21 mouse cellular contexts compared by ENCODE assay signal in genomic region chr1:128330313-128330712, GRCm38 (mm10). TPM values are rescaled to one million over a fixed set of nuclear protein-coding genes. Genes with fewer than 3 reads are reported as not detected.
DNase-seq lines count a peak whose midpoint lies in the region; ATAC-seq and TF ChIP-seq lines count a peak whose summit lies in the region.
"Had no signal": no experiment of that assay in that cellular context is flagged by ENCODE, and none has a peak within 500 bp of the region (broad histone marks: within the 10 kb centered on the region; RNA-seq: fewer than 3 reads in every experiment).

No protein-coding gene starts in this region.

- no peak for TF ChIP-seq CTCF in layer of hippocampus, adult 2 months (conservative IDR thresholded peaks at IDR 0.05)
- no peak for TF ChIP-seq CTCF in Patski (IDR thresholded peaks at IDR 0.05)

- DNase-seq in layer of hippocampus, adult 2 months (ENCODE audit: low spot score in 2 of 2) = no peak
- no peak for DNase-seq in layer of hippocampus, adult 11-12 months (ENCODE audit: low spot score)
- no peak for DNase-seq in Patski (ENCODE audit: low read depth, low spot score)
- DNase-seq in liver, embryonic 13.5 days = no peak
- DNase-seq in cerebellum, postnatal 14 days = no peak
- DNase-seq in right cerebral cortex, adult 2 months (ENCODE audit: low spot score in 2 of 2) = no peak
- DNase-seq in left cerebral cortex, postnatal 4 days = no peak
- DNase-seq: adrenal gland, adult 2 months; adrenal gland, postnatal 25 days; cerebellum, adult 18-20 months; cerebellum, adult 9-11 months; gastrocnemius, postnatal 36 days; heart, adult 18-20 months; heart, postnatal 10 days; heart, postnatal 4 days had no signal

- WGBS in liver, embryonic 13.5 days (ENCODE audit: insufficient replicate concordance) = 85% methylated on average over 1 of the region's 1 CpGs

- peak overlapping the region; percentile 86 for H3K27ac ChIP-seq in layer of hippocampus, adult 2 months
- H3K27ac ChIP-seq in liver, embryonic 13.5 days = no peak overlapping the region
- H3K27ac ChIP-seq: embryonic facial prominence, embryonic 12.5 days; forebrain, embryonic 15.5 days; heart, embryonic 10.5 days; hindbrain, embryonic 12.5 days had no signal

- peak; percentile 12 for ATAC-seq in Patski
- ATAC-seq in liver, embryonic 13.5 days (ENCODE audit: low read depth) = peak; percentile 18; the same call in 1 of the 2 replicates
- ATAC-seq: forebrain, embryonic 15.5 days had no signal

- H3K4me1 ChIP-seq in liver, embryonic 13.5 days (replicated peaks) = peaks cover 13% of the 10 kb centered on the region
- H3K4me1 ChIP-seq: embryonic facial prominence, embryonic 12.5 days; forebrain, embryonic 15.5 days; heart, embryonic 10.5 days; hindbrain, embryonic 12.5 days had no signal

- H3K9me3 ChIP-seq in liver, embryonic 13.5 days (replicated peaks) = no peaks in the 10 kb centered on the region
- H3K9me3 ChIP-seq: embryonic facial prominence, embryonic 12.5 days; forebrain, embryonic 15.5 days; heart, embryonic 10.5 days; hindbrain, embryonic 12.5 days had no signal

- CTCF ChIA-PET in Patski (lab: Charles Lee) = no interaction called here

- no peaks in the 10 kb centered on the region for H3K27me3 ChIP-seq in Patski
- H3K27me3 ChIP-seq in liver, embryonic 13.5 days = no peaks in the 10 kb centered on the region
- H3K27me3 ChIP-seq: CH12.LX; embryonic facial prominence, embryonic 12.5 days; forebrain, embryonic 15.5 days; hindbrain, embryonic 12.5 days had no signal

- peaks cover 89% of the 10 kb centered on the region for H3K36me3 ChIP-seq in liver, embryonic 13.5 days

- H3K4me2 ChIP-seq in liver, embryonic 13.5 days = no peak overlapping the region
- H3K4me2 ChIP-seq: embryonic facial prominence, embryonic 12.5 days; forebrain, embryonic 15.5 days; hindbrain, embryonic 12.5 days had no signal

- POLR2A ChIA-PET in Patski (lab: Charles Lee) = no interaction called here

- no peak overlapping the region for H3K4me3 ChIP-seq in layer of hippocampus, adult 2 months
- H3K4me3 ChIP-seq in liver, embryonic 13.5 days (replicated peaks) = no peak overlapping the region
- H3K4me3 ChIP-seq: embryonic facial prominence, embryonic 12.5 days; forebrain, embryonic 15.5 days; heart, embryonic 10.5 days; hindbrain, embryonic 12.5 days had no signal

- intact Hi-C loops in left cerebral cortex, postnatal 4 days (cut with DNase I) = no loop called here

- no peak overlapping the region for H3K9ac ChIP-seq in liver, embryonic 13.5 days
- H3K9ac ChIP-seq: embryonic facial prominence, embryonic 12.5 days; forebrain, embryonic 15.5 days; hindbrain, embryonic 12.5 days had no signal

- in situ Hi-C loops in Patski (cut with MboI; ENCODE audit: low pct_unique_long_range_greater_than_20kb) = loop anchor here (25.0 kb wide), 1 partner anchor 818 kb away; no protein-coding TSS in a partner anchor

RNA-seq across cellular contexts. Expression of gene Lct, which starts 2.2 kb away (rescaled TPM):
- 10 to 100 TPM; 58.4 to 74.2 TPM for total RNA-seq in layer of hippocampus, adult 2 months (2021)
- polyA plus RNA-seq in Patski (2021) = 0.04 TPM
- 0.02 TPM in 2 replicates for polyA plus RNA-seq in liver, embryonic 13.5 days (2015; fragmentation: Nextera tagmentation; extraction: Ambion mirVana)
- total RNA-seq in left cerebral cortex, postnatal 4 days (2021) = 1 to 10 TPM in 1 of 2 experiments, under 1 TPM in 1; 0.79 to 1.0 TPM
- total RNA-seq: gastrocnemius, adult 8-10 months; heart, adult 18-20 months had no signal

RNA-seq across cellular contexts. Expression of gene Mcm6, which starts 29.2 kb away (rescaled TPM):
- 10 to 100 TPM; 17.6 to 23.4 TPM for total RNA-seq in layer of hippocampus, adult 2 months (2021)
- polyA plus RNA-seq in Patski (2021) = 73.5 TPM
- polyA plus RNA-seq in liver, embryonic 13.5 days (2015; fragmentation: Nextera tagmentation; extraction: Ambion mirVana) = 269 and 316 TPM in 2 replicates
- 10 to 100 TPM; 24.0 to 26.0 TPM for total RNA-seq in left cerebral cortex, postnatal 4 days (2021)

Comparison
In these comparisons a context has a peak if more than half of its experiments do, and no peak if none do; other contexts are left out.
1. RNA of gene Lct, which starts 2.2 kb away (total RNA-seq): 58.4 to 74.2 TPM in layer of hippocampus, adult 2 months; 0.79 to 1.0 TPM in left cerebral cortex, postnatal 4 days; every median in the first group is over 10 times any median in the second.